Mouse (Mus musculus) CH12.LX (cell line): ENCODE data around the gene Taf12.

Source experiments
- CTCF ChIP-seq, 2 experiments: IDR thresholded peaks in 1 of 2; conservative IDR thresholded peaks in 1 of 2; 2 replicates each; pipeline ENCODE4 v1.5.1; 2011 to 2012; ENCODE audit warnings: low read depth in 2 of 2, low read length in 2 of 2, improper control_type of control experiment in 1 of 2, inconsistent platforms in 1 of 2, mild to moderate bottlenecking in 1 of 2, moderate library complexity in 1 of 2
- EP300 ChIP-seq: IDR thresholded peaks from 2 replicates; pipeline ENCODE4 v1.6.1; 2011; ENCODE audit warnings: low read length, improper control_type of control experiment
- GABPA ChIP-seq: IDR thresholded peaks from 2 replicates; pipeline ENCODE4 v1.6.1; 2012; ENCODE audit warnings: low read depth, low read length, improper control_type of control experiment, inconsistent platforms; ENCODE audit not compliant: insufficient replicate concordance
- JUND ChIP-seq: conservative IDR thresholded peaks from 2 replicates; pipeline ENCODE4 v1.6.1; 2011; ENCODE audit warnings: low read depth, low read length, improper control_type of control experiment
- KAT2A ChIP-seq: IDR thresholded peaks from 2 replicates; pipeline ENCODE4 v1.6.1; 2012; ENCODE audit warnings: low read length, improper control_type of control experiment, inconsistent platforms; ENCODE audit not compliant: insufficient replicate concordance
- MXI1 ChIP-seq: IDR thresholded peaks from 2 replicates; pipeline ENCODE4 v1.6.1; 2011; ENCODE audit warnings: mild to moderate bottlenecking, low read depth, low read length, improper control_type of control experiment
- NRF1 ChIP-seq: IDR thresholded peaks from 2 replicates; pipeline ENCODE4 v1.6.1; 2014; ENCODE audit warnings: low read depth, mild to moderate bottlenecking, inconsistent platforms, low read length, improper control_type of control experiment, moderate library complexity
- POLR2AphosphoS2 ChIP-seq: IDR thresholded peaks from 2 replicates; pipeline ENCODE4 v1.6.1; 2011; ENCODE audit warnings: low read depth, low read length, improper control_type of control experiment
- SIN3A ChIP-seq: IDR thresholded peaks from 2 replicates; pipeline ENCODE4 v1.6.1; 2012; ENCODE audit warnings: low read length, improper control_type of control experiment, inconsistent platforms
- TBP ChIP-seq: conservative IDR thresholded peaks from 2 replicates; pipeline ENCODE4 v1.6.1; 2011; ENCODE audit warnings: low read depth, low read length, improper control_type of control experiment
- USF1 ChIP-seq: IDR thresholded peaks from 2 replicates; pipeline ENCODE4 v1.6.1; 2014; ENCODE audit warnings: low read depth, mild to moderate bottlenecking, inconsistent platforms, low read length, improper control_type of control experiment

- TF ChIP-seq SIN3A (no peak), CTCF (conservative IDR thresholded peaks at IDR 0.05 in 1 of 2, IDR thresholded peaks at IDR 0.05 in 1 of 2; ENCODE audit: low read depth in 2 of 2, low read length in 2 of 2) (no peak), POLR2AphosphoS2 (no peak), JUND (no peak), KAT2A (0 out of 2 replicates have a peak, but pooled peaks have one; percentile 20), USF1 (no peak), GABPA (no peak), EP300 (peak; percentile 47; the same call in 1 of the 2 replicates), TBP (no peak), NRF1 (no peak), MXI1 (no peak)
Measured at GRCm38 (mm10) chr4:132251596-132251995, 22.6 kb upstream of the Taf12 start.
